Mouse (Mus musculus) embryonic facial prominence, embryonic 11.5 days (tissue): ENCODE data around the gene Oaf. TPM values are rescaled to one million over a fixed set of nuclear protein-coding genes. Genes with fewer than 3 reads are reported as not detected.

Experiments used
- ATAC-seq: fragments of 200-750 bp; cut with Nextera tagmentation; replicated peaks from 2 replicates; pipeline ENCODE4 v1.8.0; 2017; ENCODE audit warnings: low read depth; ENCODE audit not compliant: insufficient number of reproducible peaks, low FRiP score, low TSS enrichment
- DNase-seq: peaks from one replicate; pipeline ENCODE4 v3.0.0-alpha.2; 2015; ENCODE audit warnings: low spot score
- H3K27ac ChIP-seq: fragments of 300-500 bp; sonication (generic); replicated peaks from 2 replicates; pipeline ENCODE4 v1.5.1; 2014; ENCODE audit warnings: mild to moderate bottlenecking, low read depth, low read length, control low read depth
- H3K27me3 ChIP-seq: fragments of 300-500 bp; sonication (generic); 2 replicates; pipeline ENCODE4 v1.6.1; 2014; ENCODE audit warnings: mild to moderate bottlenecking, low read length, moderate library complexity, mixed read lengths; ENCODE audit not compliant: control insufficient read depth, insufficient read depth
- H3K36me3 ChIP-seq: fragments of 300-500 bp; sonication (generic); replicated peaks from 2 replicates; pipeline ENCODE4 v1.6.1; 2014; ENCODE audit warnings: low read depth, mild to moderate bottlenecking, low read length, moderate library complexity, mixed read lengths; ENCODE audit not compliant: control insufficient read depth, insufficient read depth
- H3K4me1 ChIP-seq: fragments of 300-500 bp; sonication (generic); 2 replicates; pipeline ENCODE4 v1.6.1; 2014; ENCODE audit warnings: low read length, mixed read lengths; ENCODE audit not compliant: control insufficient read depth, insufficient read depth
- H3K4me2 ChIP-seq: fragments of 300-500 bp; sonication (generic); 2 replicates; pipeline ENCODE4 v1.6.1; 2014; ENCODE audit warnings: low read depth, mild to moderate bottlenecking, control low read depth, low read length, moderate library complexity
- H3K4me3 ChIP-seq: fragments of 300-500 bp; sonication (generic); 2 replicates; pipeline ENCODE4 v1.5.1; 2014; ENCODE audit warnings: low read depth, low read length, control low read depth
- H3K9ac ChIP-seq: fragments of 300-500 bp; sonication (generic); replicated peaks from 2 replicates; pipeline ENCODE4 v1.6.1; 2014; ENCODE audit warnings: mild to moderate bottlenecking, control low read depth, low read length
- H3K9me3 ChIP-seq: fragments of 300-500 bp; sonication (generic); replicated peaks from 2 replicates; pipeline ENCODE4 v1.6.1; 2016; ENCODE audit warnings: mild to moderate bottlenecking, low read length, inconsistent platforms, mixed read lengths; ENCODE audit not compliant: control insufficient read depth
- WGBS: fragments of 180-500 bp; shearing (Covaris S2); extraction: QIAGEN DNeasy Blood & Tissue Kit; methylation state at CpG from one replicate; pipeline ENCODE4 v1.1.7; 2014; 5-methylcytosine and 5-hydroxymethylcytosine counted together
- polyA plus RNA-seq: library from polyadenylated mRNA; unstranded; fragments of >200 nt; fragmentation: Nextera tagmentation; extraction: Ambion mirVana; gene quantifications from 2 replicates; pipeline ENCODE4 v1.2.1, GENCODE M21; 2014

Oaf gene
- polyA plus RNA-seq, 1 experiment from 2014 or later, result 73.3 TPM

- Histone ChIP-seq H3K27me3 (no peaks in the 10 kb centered on the region; the same call in 1 of the 2 replicates), H3K4me1 (peaks cover 3% of the 10 kb centered on the region; the same call in 1 of the 2 replicates), H3K27ac (no peak overlapping the region), H3K4me2 (no peak overlapping the region), H3K4me3 (no peak overlapping the region), H3K36me3 (no peaks in the 10 kb centered on the region), H3K9me3 (no peaks in the 10 kb centered on the region), H3K9ac (no peak overlapping the region)
- ATAC-seq, result no peak
- 81% methylated on average over 5 of the region's 5 CpGs for WGBS
- DNase-seq, result no peak
These were observed 2.7 kb upstream of the Oaf start for GRCm38 (mm10) chr9:43242432-43242831.

GRCm38 (mm10) chr9:43241970-43242369 is 2.3 kb upstream of the Oaf start:
- ATAC-seq (no peak), DNase-seq (no peak)
- Histone ChIP-seq H3K9ac (no peak overlapping the region), H3K4me2 (no peak overlapping the region), H3K4me3 (no peak overlapping the region), H3K36me3 (no peaks in the 10 kb centered on the region), H3K9me3 (no peaks in the 10 kb centered on the region), H3K27ac (no peak overlapping the region), H3K4me1 (peaks cover 5% of the 10 kb centered on the region; the same call in 1 of the 2 replicates), H3K27me3 (no peaks in the 10 kb centered on the region; the same call in 1 of the 2 replicates)
- 85% methylated on average over 8 of the region's 8 CpGs for WGBS

GRCm38 (mm10) chr9:43241291-43241690 is 1.6 kb upstream of the Oaf start:
- Histone ChIP-seq H3K36me3 (no peaks in the 10 kb centered on the region), H3K4me2 (no peak overlapping the region), H3K4me3 (no peak overlapping the region), H3K9me3 (no peaks in the 10 kb centered on the region), H3K4me1 (peaks cover 5% of the 10 kb centered on the region), H3K27me3 (no peaks in the 10 kb centered on the region; the same call in 1 of the 2 replicates), H3K27ac (no peak overlapping the region), H3K9ac (no peak overlapping the region)
- ATAC-seq, result no peak
- WGBS, result 32% methylated on average over 4 of the region's 4 CpGs
- DNase-seq, result no peak

- peak overlapping the region; percentile 86 for H3K9ac ChIP-seq
- H3K27me3 ChIP-seq, result no peaks in the 10 kb centered on the region; the same call in 1 of the 2 replicates
- no peaks in the 10 kb centered on the region for H3K9me3 ChIP-seq
- peak overlapping the region; percentile 88 for H3K27ac ChIP-seq
- 45% methylated on average over 2 of the region's 2 CpGs for WGBS
- no peak for DNase-seq
- no peak overlapping the region for H3K4me3 ChIP-seq
- H3K4me1 ChIP-seq, result peaks cover 5% of the 10 kb centered on the region
- H3K4me2 ChIP-seq, result peak overlapping the region; percentile 79
- H3K36me3 ChIP-seq, result no peaks in the 10 kb centered on the region
- ATAC-seq, result no peak
These were observed 836 bp upstream of the Oaf start for GRCm38 (mm10) chr9:43240594-43240900.

GRCm38 (mm10) chr9:43238631-43239545 is 823 bp downstream of the Oaf start:
- no peaks in the 10 kb centered on the region for H3K36me3 ChIP-seq
- peak overlapping the region; percentile 88 for H3K27ac ChIP-seq
- no peaks in the 10 kb centered on the region for H3K9me3 ChIP-seq
- peak; percentile 47 for DNase-seq
- no peak for ATAC-seq
- H3K27me3 ChIP-seq, result no peaks in the 10 kb centered on the region; the same call in 1 of the 2 replicates
- peak overlapping the region; percentile 93 for H3K4me3 ChIP-seq
- WGBS, result under 1% methylated on average over 50 of the region's 51 CpGs
- peaks cover 5% of the 10 kb centered on the region for H3K4me1 ChIP-seq
- H3K4me2 ChIP-seq, result peak overlapping the region; percentile 79
- peak overlapping the region; percentile 86 for H3K9ac ChIP-seq

- Histone ChIP-seq H3K4me2 (peak overlapping the region; percentile 79), H3K4me1 (peaks cover 5% of the 10 kb centered on the region), H3K36me3 (no peaks in the 10 kb centered on the region), H3K4me3 (peak overlapping the region; percentile 93), H3K27ac (no peak overlapping the region), H3K9me3 (no peaks in the 10 kb centered on the region), H3K27me3 (no peaks in the 10 kb centered on the region), H3K9ac (peak overlapping the region; percentile 86)
- 22% methylated on average over 2 of the region's 2 CpGs for WGBS
- no peak for DNase-seq
- ATAC-seq, result no peak
These were observed 1.5 kb downstream of the Oaf start for GRCm38 (mm10) chr9:43238167-43238566.

- ATAC-seq (no peak), DNase-seq (no peak)
- Histone ChIP-seq H3K27ac (no peak overlapping the region), H3K4me2 (peak overlapping the region; percentile 79), H3K9me3 (no peaks in the 10 kb centered on the region), H3K4me3 (peak overlapping the region; percentile 93), H3K36me3 (no peaks in the 10 kb centered on the region), H3K9ac (no peak overlapping the region), H3K27me3 (no peaks in the 10 kb centered on the region), H3K4me1 (peaks cover 7% of the 10 kb centered on the region)
- 36% methylated on average over 7 of the region's 7 CpGs for WGBS
These were observed 2.5 kb downstream of the Oaf start for GRCm38 (mm10) chr9:43237111-43237775.

GRCm38 (mm10) chr9:43236576-43236975 is 3.1 kb downstream of the Oaf start:
- Histone ChIP-seq H3K9me3 (no peaks in the 10 kb centered on the region), H3K4me2 (peak overlapping the region; percentile 79; the same call in 1 of the 2 replicates), H3K27me3 (no peaks in the 10 kb centered on the region), H3K4me3 (no peak overlapping the region), H3K36me3 (no peaks in the 10 kb centered on the region), H3K9ac (0 out of 2 replicates have a peak overlapping the region, but pooled peaks have one; percentile 1), H3K4me1 (peaks cover 11% of the 10 kb centered on the region), H3K27ac (no peak overlapping the region)
- 85% methylated on average over 7 of the region's 7 CpGs for WGBS
- no peak for ATAC-seq
- DNase-seq, result no peak
